Mouse (Mus musculus) heart, adult 18-20 months (tissue): ENCODE measurements around the gene 4930438A08Rik. TPM values are rescaled to one million over a fixed set of nuclear protein-coding genes. Genes with fewer than 3 reads are reported as not detected.
"Not testable (repeated sequence)": the region's sequence is repeated elsewhere in the genome, so short reads cannot be mapped to it uniquely, and the experiment has no call there.

Experiments
- DNase-seq, 2 experiments: peaks; one replicate each; pipeline ENCODE4 v3.0.0; 2021 to 2022; ENCODE audit warnings: mixed read lengths in 1 of 2
- long read RNA-seq, 2 experiments: library from polyadenylated mRNA; stranded (forward); transcript quantifications; one replicate each; pipeline ENCODE4 v2.0.0; 2021
- total RNA-seq, 2 experiments: library from RNA; stranded (reverse); gene quantifications; 2 replicates each; pipeline ENCODE4 v1.2.3; 2021

Gene 4930438A08Rik
- not detected for total RNA-seq
- long read RNA-seq, experiment 1, result 0 reads
- long read RNA-seq, experiment 2, partial matches to known transcripts, result 0 of 1 reads
- long read RNA-seq, experiment 2, other reads (novel, unspliced or antisense), result 1 of 1 reads

DNA sequence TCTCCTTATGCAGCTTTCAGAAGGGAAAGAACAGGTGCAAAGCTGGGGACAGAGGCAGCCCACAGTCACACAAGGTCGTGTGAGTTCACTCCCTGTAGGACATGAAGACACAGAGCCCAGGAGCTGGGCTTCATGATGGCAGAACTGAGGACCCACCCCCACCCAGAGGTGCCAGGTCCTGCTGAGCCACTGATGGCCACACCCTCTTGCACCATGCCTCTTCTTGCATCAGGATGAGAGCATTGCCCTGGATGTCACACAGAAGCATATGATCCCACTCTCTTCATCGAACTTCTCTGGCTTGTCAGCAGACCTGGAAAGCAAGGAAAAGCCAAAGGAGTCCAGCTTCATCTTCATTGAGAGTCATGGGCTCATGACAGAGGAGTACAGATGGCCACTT is at the start of gene 4930438A08Rik:
TSS of gene 4930438A08Rik (plus strand) at position 228 of the 400 bp plus-strand sequence.
- no peak for DNase-seq

DNA sequence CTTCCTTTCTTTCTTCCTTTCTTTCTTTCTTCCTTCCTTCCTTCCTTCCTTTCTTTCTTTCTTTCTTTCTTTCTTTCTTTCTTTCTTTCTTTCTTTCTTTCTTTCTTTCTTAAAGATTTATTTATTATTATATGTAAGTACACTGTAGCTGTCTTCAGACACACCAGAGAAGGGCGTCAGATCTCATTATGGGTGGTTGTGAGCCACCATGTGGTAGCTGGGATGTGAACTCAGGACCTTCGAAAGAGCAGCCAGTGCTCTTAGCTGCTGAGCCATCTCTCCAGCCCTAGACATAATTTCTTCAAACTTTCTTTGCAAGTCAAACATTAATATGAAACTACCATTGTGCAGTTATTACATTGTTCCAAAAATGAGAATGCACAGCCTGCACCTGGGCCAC is 49.7 kb upstream of the 4930438A08Rik start:
- DNase-seq, result not testable (repeated sequence)

DNA sequence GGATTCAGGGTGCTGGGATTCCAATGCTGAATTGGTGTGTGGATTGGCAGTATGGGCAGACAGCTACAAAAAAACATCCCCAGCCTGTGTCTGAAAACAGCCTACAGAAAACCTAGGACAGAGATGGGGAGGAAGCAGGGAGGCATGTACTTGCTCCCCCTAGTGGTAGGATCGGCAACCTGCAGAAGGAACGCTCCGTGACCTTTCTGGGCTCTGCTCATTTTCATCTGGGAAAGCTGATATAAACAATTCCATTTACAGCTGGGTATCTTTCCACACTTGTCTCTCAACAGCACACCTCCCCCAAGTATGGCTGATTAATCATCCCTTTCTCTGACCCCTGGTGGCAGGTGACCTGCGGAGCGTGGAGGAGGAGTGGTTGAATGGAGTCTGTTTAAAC is 48.9 kb upstream of the 4930438A08Rik start:
- peak; percentile 80 to 89 for DNase-seq

DNA sequence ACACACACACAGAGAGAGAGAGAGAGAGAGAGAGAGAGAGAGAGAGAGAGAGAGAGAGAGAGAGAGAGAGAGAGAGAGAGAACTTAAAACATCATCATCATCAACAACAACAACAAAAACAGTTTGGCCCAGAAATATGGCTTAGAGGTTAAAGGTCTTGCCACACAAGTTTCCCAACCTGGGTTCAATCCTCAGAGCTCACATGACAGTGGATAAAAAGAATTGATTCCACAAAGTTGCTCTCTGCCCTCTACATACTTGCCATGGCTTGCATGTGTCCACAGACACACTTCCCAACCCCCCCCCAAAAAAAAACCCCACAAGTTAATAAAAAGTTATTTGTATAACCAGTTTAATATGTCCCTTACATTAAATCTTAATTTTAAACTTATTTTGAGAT is 48.2 kb upstream of the 4930438A08Rik start:
- DNase-seq, result no peak

DNA sequence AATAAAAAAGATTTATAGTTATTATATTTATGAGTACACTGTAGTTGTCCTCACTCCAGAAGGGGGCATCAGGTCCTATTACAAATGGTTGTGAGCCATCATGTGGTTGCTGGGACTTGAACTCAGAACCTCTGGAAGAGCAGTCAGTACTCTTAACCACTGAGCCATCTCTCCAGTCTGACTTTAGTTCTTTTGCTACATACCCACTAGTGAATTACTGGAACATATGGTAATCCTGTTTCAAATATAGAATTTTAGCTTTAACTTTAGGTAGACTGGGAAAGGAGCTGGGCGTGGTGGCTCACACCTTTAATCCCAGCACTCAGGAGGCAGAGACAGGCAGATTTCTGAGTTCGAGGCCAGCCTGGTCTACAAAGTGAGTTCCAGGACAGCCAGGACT is 46.6 kb upstream of the 4930438A08Rik start:
- DNase-seq, result not testable (repeated sequence)

DNA sequence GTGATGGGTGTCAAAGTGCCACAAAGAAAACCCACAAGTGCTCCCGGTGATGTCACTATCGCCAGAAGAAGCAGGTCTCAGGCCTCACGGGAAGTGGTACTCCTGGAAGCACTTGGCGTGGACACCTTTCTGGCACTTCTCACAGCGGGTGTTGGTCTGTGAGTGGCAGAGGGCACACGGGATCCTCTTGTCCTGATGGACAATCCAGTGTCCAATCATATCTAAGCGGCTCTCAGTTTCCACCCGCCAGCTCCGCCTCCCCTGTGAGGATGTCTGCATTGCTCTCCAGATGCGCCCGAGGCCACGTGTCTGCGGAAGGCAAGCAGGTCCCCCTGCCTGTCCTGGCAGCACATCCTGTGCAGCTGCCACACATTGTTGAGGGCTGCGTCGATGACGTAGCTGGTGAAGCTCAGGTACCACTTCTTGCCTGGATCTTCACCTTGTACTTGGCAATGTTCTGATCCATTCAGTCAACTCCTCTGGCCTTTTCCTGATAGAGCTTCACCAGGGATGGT is 44.1 kb upstream of the 4930438A08Rik start:
- no peak for DNase-seq

DNA sequence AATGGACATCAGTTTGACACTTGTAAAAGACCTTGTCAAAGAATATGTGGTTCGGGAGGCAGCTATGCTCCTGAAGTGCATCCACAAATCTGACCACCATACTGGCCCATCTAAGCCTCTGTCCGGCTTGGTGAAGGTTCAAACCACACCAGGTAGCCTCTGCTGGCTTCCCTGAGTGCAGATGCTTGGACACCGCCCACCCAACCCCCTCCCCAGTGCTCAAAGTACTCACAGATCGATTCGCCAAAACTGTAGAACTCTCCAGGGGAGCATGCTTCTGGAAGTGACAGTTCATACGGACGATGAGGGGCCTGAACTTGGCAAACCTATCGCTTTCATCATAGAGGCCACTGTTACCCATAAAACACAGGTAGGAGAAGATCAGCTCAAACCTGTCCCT is 43.4 kb upstream of the 4930438A08Rik start:
- DNase-seq, result no peak

DNA sequence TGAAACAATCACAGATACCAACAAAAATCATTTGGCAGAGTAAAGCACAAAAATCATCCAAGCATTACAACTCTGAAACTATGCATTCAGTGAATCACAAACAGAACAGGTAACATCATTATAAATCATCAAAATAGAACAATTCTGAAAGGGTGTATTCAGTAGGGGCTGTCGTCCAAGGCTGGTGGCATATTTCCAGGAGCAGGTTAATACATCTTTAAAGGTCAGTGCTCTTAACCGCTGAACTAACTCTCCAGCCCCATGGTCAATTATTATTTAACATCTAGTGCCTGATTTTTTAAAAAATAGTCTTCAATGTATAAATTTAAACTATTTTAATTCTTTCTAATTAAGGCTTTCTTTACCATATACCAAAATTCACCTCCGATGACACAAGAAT is 40.0 kb upstream of the 4930438A08Rik start:
- not testable (repeated sequence) for DNase-seq

DNA sequence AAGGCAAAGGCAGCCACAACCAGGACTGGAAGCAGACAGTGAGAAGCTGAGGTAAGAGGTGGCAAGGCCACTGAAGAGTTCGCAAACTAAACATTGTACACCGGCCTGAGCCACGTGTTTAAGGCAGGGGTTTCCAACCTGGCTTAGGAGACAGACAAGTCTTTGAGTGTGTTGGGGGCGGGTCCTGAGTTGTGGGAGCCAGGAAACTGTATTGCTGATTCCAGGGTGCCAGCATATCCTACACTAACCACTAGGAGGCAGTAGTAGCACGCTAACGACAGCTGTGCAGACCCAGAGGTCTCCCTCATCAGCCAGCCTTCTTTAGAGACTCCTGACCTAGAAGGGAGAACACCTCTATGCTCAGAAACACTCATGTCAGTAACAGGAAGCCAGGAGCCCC is 39.4 kb upstream of the 4930438A08Rik start:
- DNase-seq, result peak; percentile 42 to 49

DNA sequence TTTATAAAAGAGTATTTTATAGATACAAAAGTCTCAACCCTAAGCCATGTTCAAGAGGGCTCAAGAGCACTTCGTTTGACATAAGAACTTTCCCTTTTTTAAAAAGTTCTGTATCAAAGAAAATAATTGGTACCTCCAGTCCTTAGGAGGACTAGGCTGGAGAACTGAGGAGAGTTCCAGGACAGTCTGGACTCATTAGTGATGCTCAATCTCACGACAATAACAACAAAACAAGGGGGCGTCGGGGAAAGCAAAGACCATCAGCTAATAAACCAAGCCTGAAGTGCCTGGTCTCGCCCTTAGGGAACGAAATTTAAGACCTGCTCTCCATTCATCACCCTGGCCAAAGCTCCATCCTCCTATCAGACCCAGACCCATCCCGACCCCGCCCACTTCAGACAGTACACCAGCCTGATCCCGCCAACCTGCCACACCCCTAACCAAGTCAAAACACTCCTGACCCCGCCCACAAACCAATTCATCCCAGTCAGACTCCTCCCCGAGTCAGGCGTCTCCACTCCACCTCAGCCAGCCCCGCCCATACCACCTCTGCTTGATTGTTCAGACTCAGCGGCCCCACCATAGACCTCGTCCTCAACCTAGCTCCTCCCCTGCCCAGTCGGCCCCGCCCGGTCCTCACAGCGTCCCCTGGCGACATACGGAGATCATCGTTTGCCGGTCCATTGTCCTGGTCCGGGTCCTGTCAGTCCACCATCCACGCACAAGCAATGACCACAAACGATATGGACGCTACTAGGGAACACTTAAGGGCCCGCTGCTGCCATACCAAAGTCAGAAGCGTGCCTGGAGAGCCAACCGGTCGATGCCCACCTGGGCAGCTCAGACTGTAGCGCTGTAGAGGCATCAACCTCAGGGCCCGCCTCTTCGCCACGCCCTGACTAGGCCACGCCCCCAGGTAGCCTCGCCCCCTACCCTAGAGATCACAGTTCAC is 35.5 kb upstream of the 4930438A08Rik start:
- DNase-seq, result peak; percentile 51 to 59

DNA sequence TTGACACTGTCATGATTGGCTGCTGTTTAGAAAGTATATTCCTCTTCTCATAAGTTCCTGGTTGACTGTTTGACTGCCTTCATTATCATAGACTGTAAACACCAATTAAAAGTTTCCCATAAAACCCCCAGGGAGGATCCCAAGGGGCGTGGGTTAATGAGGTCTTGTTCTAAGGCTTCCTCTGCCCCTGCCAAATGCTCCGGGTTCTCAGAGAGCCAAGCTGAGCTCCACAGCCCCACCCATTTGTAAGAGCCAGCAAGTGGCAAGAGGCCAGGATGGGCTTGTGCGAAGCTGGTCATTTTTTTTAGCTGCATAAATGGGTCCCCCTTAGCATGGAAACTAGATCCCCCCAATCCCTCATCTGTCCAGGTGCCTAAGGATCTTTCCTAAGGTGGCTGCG is 27.3 kb upstream of the 4930438A08Rik start:
- peak; percentile 45 to 66 for DNase-seq

DNA sequence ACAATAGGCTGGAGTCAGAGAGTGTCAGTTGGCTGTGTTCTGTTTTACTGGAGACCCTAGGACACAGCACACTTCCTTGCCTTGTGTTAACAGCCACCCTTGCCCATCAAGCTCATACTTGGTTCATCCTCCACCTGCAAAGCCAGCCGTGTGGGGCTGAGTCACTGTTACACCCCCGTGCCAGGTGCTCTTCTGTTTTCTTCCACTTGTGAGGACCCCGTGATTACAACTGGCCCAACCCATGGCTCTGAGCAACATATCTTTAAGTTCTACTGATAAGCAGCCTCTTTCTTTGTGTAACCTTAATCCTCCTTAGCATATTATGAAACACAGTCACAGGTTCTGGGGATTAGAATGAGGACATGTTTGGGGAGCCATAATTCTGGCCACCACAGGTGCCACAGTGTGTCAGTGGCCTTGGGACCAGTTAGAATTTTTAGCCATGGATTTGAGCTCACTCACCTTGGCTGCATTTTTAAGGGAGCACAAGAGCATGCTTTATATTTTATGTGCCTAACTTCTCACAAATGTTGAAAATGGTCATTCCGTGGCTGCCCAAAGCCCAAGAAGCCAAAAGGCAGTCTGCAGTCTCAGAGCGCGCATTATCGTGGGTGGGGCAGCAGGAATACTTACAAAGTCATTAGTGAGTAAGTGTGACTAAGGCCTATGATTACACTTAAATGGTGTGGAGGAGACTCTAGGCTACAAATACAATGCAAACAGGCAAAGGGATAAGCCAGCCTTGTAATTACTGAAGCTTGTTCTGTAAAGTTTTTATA is 25.2 kb upstream of the 4930438A08Rik start:
- no peak for DNase-seq

DNA sequence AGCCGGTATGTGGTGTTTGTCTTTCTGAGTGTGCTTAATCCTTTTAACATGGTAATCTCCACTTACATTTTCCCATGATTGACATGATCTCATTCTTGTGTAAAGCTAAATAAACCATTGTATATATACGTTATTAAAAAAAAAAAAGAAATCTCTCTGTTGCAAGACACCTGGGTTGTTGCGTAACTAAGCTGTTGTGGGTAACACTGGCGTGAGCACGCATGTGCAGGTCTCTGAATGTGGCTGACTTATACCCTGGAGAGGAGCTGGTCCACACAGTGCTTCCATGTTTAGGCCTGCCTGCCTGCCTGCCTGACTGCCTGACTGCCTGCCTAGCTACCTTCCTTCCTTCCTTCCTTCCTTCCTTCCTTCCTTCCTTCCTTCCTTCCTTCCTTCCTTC is 24.0 kb upstream of the 4930438A08Rik start:
- no peak for DNase-seq

DNA sequence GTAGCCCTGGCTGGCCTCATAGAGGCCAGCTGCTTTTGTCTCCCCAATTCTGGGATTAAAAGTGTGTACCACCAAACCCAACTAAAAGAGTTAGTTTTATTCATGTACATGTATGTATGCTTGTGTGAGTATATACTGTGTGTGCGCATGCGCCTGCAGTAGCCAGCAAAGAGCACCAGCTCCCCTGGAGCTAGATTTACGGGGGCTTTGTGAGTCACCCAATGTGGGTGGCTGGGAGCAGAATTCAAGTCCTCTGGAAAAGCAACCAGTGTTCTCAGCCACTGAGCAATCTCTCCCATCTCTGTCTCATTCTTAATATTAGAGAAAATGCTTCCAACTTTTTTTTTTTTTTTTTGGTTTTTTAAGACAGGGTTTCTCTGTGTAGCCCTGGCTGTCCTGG is 20.2 kb upstream of the 4930438A08Rik start:
- DNase-seq, result no peak

DNA sequence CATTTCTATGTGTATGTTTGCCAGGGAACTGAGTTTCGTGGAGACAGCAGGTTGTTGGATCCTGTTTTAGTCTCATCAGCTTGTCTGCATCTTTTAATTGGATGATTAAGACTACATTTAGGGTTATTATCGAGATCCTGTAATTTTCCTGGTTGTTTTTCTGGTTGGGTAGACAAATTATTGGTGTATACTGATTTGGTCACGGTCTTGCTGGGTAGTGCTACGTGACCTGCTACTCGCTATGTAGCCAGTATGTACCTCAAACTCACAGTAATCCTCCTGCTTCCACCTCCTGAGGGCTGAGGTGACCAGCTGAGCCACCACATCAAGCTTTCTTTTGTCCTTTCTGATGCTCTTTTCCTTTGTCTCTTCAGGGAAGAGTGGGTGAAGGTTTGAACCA is 16.8 kb upstream of the 4930438A08Rik start:
- no peak for DNase-seq

DNA sequence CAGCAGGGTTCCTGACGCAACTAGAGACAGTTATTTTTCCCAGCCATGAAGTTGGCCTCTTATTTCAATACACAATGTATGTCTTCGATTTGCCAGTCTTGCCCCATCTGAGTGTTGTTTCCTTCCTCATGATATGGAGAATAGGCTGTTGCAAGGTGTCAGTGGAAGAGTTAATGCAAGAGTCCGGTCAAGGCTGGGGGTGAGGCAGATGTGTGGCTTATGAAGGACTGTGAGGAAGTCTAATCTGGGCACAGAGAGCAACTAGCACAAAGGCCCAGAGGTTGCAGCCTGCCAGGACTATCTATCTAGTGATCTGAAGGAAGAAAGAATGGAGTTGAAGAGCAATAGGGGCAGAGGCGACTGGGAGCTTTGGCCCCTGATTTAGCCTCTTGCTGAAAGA is 14.4 kb upstream of the 4930438A08Rik start:
- no peak for DNase-seq

DNA sequence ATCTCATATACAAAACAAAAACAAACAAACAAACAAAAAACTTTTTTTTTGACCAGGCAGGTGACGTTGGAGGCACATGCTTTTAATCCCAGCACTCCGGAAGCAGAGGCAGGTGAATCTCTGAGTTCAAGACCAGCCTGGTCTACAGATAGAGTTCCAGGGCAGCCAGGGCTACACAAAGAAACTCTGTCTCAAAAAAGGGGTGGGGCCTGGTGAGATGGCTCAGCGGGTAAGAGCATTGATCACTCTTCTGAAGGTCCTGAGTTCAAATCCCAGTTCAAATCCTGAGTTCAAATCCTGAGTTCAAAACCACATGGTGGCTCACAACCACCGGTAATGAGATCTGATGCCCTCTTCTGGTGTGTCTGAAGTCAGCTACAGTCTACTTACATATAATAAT is 12.8 kb upstream of the 4930438A08Rik start:
- DNase-seq, result no peak

DNA sequence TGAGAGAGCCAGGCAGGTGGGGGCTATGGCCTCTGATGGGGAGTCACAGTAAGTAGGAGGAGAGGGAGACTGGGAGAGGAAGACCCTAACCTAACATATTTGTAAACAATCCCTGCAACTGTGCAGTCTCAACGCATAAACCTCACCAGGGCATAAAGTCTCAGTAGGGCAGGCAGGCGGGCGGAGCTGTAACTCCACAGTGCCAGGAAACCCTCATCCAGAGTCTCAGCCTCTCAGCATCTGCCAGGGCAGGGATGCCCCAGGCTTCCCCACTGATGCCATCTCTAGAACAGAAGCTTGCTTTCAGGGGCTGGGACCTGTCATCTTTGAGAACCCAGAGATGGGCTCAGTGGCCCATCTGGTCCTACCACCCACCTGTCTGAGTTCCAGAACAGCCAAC is 12.3 kb upstream of the 4930438A08Rik start:
- DNase-seq, result no peak

DNA sequence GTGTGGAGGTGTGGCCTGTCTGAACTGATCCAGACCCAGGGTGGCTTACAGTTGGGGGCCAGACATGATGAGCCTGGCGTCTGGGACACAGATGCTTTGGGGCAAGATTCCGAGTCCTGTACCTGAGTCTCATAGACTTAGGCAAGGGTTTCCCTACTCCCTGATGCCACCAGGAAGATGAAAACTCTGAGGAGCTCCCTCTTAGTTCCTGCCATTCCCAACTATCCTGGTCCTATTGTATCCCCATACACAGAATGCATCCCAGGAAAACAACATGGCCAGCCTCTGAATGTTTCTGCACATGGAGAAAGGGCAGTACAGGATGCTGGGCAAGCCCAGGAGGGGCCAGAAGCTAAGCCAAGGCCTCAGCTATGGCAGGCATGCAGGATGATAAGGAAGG is 11.1 kb upstream of the 4930438A08Rik start:
- no peak for DNase-seq

DNA sequence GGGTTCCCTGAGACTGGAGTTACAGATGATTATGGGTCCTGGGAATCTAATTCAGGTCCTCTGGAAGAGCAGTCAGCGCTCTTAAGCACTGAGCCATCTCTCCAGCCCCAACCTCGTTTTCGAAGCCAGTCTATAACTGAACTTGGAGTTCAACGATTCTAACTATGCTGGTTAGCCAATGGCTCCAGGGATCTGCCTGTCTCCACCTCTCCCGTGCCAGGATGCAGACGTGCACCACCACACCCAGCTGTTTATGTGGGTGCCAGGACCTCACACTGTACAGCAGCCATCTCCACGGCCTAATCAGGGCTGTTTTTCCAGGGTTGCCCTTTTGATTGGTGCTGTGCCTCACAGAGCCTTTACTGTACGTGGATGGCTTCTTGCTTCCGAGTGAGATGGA is 10.1 kb upstream of the 4930438A08Rik start:
- DNase-seq, result no peak

DNA sequence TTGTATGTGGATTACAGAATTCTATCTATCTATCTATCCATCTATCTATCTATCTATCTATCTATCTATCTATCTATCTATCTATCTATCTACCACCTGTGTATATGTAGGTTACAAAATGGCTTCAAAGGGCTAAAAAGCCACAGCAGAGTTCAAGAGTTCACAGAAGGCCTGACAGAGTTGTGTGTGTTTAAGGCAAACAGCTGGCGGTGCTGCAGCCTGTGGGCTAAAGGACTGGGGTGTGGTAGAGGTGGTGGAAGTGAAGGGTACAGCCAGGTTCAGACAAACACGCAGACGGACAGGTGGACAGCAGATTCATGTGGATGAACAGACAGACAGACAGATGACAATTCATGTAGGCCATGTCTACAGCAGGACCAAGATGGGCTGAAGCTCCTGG is 6.3 kb upstream of the 4930438A08Rik start:
- no peak for DNase-seq

DNA sequence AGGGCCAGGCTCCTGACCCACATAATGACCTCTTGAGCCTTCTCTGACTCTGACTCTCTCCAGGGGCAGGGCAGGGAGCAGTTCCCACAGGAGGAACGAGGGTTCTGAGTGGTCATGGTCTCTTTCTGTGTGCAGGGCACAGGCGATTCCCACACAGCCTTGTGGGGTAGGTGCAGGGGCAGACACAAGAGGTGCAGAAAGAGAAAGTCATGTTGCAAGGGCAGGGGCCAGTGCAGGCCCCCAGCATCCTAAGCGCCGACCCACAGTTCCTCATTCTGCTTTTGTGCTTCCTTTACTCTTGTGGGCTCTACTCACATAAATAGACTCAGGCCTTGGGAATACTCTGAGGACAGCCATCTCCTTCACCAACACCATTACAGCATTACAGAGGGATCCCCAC is 1.2 kb downstream of the 4930438A08Rik start:
- DNase-seq, result no peak

DNA sequence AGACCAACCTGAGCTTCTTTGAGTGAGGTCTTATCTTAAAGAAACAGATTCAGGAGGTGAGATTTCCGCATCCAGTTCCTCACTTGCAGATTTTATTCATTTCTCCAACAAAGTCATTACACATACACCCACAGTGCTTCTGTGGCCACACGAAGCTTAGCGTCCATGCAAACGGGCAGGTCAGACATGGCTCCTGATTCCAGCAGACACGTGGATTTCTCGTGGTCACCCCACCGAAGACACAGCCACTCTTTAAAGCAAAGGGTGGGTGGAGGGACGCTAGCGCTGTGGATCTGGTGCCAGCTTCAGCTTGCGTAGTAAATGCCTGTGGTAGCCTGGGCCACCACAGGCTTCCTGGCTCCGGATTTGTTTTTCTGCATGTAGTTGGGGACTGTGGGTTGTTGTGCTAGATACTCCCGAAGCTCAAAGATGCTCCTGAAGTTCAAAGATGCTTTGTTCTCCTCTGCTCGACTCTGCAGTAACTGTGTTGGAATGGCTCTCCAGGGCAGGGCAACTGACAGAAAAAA is 7.4 kb downstream of the 4930438A08Rik start:
- no peak for DNase-seq
